Mouse (Mus musculus) WW6 (cell line): ENCODE data around the gene Gstp1.
"Not testable (repeated sequence)": the region's sequence is repeated elsewhere in the genome, so short reads cannot be mapped to it uniquely, and the experiment has no call there.

Source experiments
- DNase-seq: peaks from one replicate; pipeline ENCODE4 v3.0.0-alpha.2; 2013; ENCODE audit warnings: low read depth, low spot score

The Gstp1 gene

DNA sequence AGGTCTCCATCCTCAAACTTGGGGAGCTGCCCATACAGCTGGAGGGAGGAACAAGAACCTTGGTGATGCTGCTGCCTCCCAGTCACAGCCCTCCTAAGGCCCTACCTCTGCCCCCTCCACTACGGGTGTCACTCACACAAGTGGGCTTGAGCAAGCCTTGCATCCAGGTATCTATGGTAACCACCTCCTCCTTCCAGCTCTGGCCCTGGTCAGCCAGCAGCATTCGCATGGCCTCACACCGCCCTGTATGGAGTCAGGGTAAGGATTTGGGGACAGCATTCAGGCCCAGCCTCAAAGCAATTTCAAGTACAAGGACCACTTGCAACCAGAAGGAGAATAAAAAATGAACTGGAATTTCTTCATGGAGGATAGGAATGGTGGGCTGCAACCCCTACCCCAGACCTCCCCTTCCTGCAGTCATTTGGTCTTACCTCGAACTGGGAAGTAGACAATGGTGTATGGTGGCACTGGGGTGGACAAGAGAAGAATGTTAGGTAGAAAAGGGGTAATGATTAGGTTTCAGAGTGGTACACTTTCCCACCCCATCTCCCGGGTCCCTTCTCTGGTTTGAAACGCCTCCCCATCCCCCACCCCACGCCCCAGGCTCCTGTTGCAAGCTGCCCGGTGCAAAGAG is 514 bp downstream of the Gstp1 start:
- DNase-seq, result not testable (repeated sequence)

DNA sequence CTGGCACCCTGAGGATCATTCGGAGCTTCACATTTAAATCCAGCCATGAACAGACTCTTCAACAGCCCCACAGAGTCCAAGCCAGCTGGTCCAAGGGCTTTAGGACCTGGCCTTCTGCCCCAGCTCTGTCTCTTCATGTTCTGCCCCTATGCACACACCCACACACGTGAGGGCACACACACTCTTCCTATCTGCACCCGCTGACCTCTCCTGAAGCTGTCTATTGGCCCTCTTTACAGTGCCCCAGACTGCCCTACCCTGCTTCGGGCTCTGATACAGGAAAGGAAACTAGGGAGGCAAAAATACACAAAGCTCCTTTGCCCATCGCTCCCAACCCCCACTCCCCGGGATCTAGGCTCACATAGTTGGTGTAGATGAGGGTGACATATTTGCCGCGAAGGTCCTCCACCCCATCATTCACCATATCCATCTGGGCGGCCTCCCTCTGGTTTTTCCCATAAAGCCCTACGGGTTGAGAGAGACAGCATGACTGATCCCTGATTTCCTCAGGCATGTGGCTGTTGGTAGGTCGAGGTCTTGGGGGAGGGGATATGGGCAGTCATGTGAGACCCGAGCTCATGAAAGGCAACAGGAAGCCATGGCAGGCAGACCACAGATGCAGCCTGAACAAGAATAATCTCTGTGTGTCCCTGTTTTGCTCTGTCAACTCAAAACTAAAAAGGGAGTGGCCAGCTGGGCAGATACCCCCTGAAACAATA is 1.3 kb downstream of the Gstp1 start:
- DNase-seq, result no peak

DNA sequence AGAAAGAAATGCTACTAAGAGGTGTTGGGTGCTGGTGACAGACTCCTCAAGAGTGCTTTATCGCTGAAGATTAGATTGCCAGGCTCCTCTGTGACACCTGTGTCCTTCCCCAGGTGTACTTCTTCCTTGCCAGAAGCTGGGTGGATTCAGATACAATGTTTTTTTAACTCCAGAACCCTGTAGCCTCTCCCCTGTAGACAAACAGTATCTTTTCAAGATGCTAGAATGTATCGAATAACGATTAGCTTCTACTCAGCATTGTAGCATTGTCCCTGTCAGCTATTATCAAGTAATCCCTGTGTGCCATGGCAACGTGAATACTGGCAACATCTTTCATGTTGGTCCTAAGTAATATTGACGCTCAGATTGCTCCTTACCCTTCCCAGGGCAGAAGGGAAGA is 4.0 kb downstream of the Gstp1 start:
- DNase-seq, result no peak

DNA sequence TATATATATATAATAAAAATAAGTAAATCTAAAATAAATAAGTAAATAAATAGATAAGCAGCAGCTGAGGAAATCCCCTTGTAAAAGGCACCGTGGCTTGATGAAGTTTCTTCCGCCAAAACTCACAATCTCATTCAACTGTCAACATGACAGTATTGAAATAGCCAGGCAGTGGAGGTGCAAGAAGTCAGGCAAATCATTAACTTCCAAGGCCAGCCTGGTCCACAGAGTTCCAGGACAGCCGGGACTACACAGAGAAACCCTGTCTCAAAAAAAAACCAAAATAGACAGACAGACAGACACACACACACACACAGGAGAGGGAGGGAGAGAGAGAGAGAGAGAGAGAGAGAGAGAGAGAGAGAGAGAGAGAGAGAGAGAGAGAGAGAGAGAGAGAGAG is 4.5 kb downstream of the Gstp1 start:
- no peak for DNase-seq

DNA sequence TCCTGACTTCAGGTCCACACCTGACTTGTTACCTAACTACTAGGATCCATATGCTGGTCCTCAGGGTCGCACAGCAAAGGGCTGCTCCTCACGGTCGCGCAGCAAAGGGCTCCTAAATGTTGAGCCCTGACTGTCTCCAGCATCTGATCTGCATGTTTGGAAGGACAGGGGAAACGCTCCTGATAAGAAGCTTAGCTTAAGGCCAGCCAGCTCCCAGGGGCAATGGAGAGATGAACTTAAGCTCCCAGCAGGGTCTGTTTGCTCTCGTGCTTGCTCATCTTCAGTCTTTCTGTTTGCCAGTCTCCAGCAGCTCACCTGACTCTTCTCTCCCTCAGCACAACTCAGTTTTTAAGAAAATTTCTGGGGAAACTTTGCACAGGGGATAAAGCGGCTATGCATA is 5.1 kb downstream of the Gstp1 start:
- no peak for DNase-seq

DNA sequence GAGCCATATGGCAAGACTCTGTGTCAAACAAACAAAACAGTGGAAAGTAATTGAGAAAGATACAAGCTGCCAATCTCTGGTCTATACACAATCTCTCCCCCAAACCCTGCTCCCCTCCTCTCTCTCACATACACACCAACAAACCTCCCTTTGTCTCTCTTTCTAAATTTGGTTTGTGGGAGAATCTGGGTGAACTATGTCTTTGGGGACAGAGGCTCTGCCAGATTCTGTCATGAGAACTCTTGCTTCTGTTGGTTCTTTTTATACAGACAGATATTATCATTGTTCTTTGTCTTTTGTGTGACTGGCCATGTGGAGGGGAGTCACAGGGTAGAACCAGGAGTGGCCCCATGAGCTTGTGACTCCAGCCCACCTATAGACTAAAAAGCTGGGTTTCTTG is 10.2 kb downstream of the Gstp1 start:
- no peak for DNase-seq

DNA sequence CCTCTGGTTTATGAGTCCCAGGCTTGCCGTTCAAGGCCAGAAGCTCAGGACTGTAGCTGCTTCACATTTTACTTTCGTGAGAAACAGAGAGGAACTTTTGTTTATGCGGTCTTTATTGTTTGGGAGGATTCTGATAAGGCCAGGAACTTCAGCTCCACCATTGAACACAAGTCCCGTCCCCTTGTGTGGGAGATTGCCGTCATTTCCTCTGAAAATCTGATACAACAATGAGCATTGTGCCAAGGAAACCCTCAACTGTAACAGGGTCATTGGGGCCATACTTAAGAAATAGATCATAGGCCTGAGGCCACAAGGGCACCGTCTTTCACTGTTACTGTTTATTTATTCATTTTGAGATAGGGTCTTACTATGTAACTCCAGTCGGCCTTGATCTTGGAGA is 14.6 kb downstream of the Gstp1 start:
- no peak for DNase-seq

DNA sequence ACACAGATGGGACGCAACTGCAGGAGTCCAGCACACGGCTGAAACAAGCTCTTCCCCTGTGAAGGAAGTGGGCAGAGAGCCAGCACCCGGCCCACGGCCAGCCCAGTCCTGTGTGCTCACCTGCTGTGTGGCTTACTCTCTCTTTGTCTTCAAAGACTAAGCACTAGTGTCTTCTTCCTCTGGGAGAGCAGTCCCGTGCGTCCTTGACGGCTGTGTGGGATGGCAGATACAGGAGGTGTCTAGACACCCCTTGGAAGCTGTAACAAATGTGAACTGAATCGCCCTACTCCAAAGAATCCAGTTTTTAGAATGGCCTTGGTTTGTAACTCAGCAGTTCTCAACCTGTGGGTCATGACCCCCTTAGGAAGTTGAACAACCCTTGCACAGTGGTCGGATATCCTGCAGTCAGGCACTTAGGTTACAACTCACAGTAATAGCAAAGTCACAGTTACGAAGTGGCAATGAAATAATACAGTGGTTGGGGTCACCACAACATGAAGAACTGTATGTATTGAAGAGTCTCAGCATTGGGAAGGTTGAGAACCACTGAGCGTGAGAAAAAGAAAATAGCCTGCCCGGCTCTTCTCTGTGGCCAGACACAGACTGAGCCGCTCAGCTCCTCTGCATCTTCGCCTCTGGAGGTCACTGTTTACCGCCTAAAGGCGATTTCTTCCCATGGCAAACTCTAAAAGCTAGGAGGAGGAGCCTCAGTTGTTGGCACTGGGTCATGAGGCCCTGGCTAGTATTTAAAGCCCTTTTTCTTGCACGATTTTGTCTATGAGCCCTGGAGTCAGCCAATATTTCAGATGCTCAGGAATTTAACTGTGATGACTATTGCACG is 18.8 kb downstream of the Gstp1 start:
- DNase-seq, result no peak

DNA sequence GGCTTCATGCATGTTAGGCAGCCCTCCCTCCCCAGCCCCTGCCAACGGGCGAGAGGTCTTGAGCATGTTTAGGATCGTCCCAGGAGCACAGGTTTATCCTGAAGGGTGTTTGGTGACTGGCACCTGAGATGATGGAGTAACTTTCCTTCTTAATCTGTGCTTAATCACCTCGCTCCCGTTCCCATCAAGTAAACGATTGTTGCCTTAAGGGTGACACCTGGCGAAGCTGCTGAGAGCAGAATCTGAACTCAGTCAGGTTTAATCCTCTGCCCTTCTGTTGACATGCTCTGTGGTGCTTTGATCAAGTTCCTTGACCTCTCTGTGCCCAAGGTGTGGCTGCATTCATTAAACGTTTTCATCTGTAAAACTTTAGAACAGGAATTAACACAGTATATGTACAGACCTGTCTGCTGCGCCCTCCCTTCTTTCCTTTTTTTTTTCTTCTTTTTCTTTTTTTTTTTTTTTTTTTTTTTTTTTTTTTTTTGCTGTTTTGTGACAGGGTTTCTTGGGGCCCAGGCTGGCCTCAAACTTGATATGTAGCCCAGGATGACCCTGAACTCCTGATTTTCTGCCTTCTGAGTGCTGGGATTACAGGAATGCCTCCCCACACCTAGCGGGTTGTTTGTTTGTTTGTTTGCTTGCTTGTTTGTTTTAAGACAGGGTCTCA is 19.7 kb downstream of the Gstp1 start:
- DNase-seq, result no peak

DNA sequence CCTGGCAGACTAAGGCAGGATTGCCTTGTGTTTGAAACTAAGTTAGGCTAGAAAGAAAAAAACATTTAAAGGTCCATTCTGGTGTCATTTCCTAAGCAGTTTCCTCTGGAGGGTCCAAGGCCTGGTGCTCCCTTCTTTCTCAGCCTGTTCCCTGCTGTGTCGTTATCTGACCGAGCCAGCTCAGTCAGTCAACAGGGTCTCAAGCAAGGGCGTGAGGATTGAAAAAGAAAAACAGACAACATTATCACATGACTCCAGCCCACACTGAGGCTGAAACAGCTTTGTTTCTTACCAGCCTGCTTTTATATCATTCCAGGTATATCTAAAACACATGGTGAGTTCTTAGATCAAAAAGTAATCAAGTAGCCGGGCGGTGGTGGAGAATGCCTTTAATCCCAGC is 22.1 kb downstream of the Gstp1 start:
- no peak for DNase-seq

DNA sequence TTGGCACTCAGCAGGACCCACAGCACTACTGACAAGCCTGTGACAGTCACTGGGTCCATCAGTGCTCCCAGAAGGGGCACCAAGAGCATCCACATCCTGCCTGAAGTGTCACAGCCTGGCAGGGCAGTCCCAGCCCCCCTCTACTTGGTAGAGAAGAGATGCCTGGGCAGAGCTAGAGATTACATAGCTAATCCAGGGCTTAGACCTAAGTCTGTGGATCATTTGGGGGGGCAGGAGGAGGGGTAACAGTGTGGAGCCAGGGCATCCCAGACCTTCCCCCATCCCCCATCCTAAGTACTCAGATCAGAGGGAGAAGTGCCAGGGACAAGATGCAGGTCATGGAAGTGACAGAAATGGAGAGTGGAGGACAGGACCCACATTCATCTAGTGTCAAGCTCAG is 23.0 kb downstream of the Gstp1 start:
- no peak for DNase-seq

DNA sequence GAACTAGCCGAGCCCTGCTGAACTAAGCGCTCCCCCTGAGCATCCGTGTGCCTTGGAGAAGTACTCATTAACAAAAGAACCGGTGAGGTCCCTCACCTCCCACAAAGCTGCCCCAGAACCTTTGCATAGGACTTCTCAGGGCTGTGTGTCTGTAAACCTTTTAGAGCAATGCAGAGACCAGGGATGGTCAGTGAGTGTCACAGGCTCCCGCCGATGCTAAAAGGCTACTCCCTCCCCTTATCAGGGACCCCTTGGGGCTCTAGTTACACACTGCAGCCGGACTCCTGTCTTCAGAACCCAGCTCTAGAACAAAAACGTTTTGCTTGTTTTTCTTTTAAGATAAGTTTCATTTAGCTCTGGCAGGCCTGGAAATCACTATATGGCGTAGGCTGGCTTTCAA is 24.7 kb downstream of the Gstp1 start:
- no peak for DNase-seq

DNA sequence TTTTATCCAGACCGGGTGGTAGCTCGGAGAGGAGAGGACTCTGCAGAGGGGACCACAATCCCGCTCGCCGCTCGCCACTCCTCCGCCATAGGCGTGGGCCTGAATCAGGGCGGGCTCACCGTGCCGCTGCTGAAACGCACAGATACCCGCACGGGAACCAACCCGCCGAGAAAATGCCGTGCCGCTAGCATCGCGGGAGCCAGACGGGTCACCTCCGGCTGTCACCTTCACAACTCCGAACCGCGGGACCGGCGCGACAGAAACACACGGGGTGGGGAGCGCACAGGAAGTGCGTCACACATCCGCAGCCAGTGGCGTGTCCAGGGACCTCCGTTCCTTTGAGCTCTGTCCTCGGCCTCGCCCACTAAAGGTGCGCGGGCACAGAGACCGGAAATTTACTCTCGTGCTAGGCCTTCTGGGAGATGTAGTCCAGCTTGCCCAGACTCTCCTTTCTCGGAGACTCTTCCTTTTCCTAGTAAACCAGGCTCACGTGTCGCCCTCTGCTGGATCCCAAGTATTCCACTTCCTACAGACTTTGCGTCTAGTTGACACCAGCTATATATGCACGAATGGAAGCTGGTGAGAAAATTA is 25.3 kb downstream of the Gstp1 start, which contains the start of gene Ndufv1:
TSS of gene Ndufv1 (minus strand) at position 375 of the 591 bp plus-strand sequence.
- DNase-seq, result peak; percentile 97

DNA sequence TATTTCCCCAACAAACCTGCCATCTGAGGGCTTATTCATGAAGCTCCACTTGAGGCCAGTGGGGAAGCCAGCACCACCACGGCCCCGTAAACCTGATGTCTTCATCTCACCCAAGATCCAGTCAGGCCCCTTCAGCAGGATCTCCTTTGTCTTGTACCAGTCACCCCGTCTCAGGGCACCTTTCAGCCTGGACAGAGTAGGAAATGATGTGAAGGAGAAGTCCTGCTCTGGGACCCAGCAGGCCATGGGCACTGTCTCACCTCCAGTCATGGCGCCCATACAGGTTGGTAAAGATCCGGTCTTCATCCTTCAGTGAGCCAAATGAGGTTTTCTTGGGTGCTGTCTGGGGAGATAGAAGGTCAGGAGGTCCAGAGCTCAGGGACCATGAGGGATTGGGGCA is 26.7 kb downstream of the Gstp1 start:
- DNase-seq, result no peak

DNA sequence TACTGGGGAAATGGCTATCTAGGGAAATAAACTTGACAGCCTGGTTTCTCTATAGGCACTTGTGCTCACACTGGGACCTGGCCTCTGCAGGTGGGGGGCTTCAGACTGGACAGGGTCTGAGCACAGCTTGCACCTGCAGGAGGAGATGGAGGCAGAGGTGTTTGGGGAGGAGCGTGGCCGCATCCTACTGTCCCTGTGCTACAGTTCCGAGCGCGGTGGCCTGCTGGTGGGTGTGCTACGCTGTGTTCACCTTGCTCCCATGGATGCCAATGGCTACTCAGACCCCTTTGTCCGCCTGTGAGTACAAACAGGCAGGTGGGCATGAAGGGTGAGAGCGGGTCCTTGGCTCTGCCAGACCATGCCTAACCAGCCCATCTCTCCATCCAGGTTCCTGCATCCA is 31.8 kb downstream of the Gstp1 start:
- no peak for DNase-seq

DNA sequence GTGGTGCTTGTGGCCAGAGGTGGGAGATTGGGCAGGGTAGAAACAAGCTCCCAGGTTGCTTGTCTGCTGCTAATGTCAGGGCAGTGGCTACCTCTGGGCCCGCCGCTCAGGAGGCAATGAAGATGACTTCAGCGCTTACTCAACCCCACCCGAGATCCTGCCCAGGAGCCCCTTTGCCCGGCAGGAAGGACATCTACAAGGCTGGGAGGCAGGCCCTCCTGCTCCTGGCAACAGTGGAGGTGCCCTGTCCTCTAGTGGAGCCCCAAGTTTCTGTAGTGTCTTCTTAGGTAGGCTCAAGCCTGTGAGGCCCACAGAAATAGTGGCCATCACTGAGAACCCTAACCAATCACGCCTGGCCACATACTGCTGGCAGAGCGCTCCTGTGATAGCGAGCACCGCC is 32.7 kb downstream of the Gstp1 start:
- no peak for DNase-seq

DNA sequence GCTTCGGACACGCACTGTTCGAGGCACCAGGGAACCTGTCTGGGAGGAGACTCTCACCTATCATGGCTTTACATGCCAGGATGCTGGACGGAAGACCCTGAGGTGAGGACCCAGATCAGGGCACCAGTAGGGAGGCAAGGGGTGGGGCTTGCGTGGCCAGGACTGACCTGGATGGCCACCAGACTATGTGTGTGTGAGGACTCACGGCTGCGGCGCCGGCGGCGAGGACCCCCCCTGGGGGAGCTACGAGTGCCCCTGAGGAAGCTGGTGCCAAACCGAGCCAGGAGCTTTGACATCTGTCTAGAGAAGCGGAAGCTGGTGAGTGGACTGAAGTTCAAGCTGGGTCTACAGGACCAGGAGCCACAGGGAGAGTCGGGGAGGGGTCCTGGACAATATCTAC is 33.5 kb downstream of the Gstp1 start:
- DNase-seq, result no peak

DNA sequence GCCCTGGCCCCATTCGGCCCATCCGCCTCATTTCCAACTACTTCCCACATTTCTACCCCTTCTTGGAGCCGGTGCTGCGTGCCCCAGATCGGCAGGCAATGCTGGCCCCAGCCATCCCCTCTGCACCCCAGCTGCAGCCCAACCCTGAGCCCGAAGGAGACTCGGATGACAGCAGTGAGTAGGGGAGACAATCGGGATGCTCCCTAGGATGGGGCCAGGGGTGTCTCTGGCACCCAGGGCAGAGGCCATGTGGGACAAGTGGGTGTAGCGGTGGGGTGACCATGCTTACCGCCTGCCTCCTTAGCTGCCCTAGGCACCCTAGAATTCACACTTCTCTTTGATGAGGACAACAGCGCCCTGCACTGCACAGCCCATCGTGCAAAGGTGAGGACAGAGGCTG is 34.1 kb downstream of the Gstp1 start:
- no peak for DNase-seq

DNA sequence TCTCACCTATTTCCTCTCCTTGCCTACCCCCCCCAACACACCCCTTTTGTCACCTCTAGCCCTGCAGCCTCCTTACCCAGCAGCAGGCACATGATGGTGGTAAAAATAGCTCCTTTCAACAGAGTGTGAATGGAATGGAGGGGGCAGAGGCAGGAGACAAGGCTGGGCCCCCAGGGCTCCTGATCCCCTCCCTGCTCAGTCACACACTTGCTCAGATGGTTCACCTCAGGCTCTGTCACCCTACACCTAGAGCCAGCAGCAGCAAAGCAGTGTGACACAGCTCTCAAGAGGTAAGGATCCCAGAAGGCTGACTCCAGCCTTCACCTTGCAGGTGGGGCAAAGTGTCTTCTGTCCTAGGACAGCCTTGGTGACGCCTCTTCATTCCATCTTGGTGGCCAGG is 34.7 kb downstream of the Gstp1 start, which contains the start of gene Doc2g:
TSS of gene Doc2g (plus strand) at position 202 of the 400 bp plus-strand sequence.
- no peak for DNase-seq

DNA sequence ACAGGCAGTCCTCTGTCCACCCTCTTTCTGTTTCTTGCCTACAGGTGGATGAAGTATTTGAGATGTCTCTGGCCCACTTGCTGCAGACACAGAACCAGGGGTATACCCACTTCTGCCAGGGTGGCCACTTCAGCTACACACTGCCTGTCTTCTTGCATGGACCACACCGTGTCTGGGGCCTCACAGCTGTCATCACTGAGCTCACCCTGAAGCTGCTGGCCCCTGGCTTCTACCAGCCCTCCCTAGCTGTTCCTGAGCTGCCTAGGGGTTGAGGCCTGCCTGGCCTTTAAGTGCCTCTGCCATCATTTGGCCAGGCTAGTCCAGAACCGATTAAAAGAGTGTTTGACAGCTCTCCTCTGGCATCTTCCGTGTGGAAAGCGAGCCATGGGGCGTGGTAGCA is 36.0 kb downstream of the Gstp1 start:
- no peak for DNase-seq

DNA sequence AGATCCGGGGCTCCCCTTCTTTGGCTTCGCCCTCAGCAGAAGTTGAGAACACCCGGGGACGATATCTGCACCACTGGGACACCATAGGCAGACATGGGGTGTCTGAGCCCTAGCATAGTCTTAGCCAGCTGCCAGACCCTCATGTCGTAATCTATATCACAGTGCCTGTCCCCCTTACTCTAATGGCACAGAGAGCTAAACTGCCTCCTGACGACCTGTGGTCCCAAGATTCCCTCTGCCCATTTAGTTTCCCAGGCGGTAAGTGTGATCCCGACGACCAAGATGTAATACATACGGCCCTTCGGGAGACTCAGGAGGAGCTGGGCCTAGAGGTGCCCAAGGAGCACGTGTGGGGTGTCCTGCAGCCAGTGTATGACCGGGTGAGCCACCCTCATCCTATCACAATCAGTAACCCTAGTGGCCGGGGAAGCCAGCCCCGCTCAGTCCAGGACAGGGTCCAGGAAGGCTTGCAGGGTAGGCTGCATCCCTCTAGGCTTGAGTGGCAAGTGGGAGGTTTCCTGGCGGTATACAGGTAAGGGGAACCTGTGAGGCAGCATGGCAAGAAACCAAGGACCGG is 36.7 kb downstream of the Gstp1 start:
- DNase-seq, result no peak
